Mouse (Mus musculus): ENCODE measurements at regions not wholly inside any gene's neighbourhood (a gene's known extent, or its start where the extent isn't known, plus 50 kb on each side); places are given as distances from the start of the nearest gene placed in this dataset.
A peak's percentile ranks its signal among the peaks of the same experiment; 100 is the strongest.

GRCm38 (mm10) chr4:135632443-135632842, 53.6 kb upstream of the Ifnlr1 start:
- no peak overlapping the region for H3K9ac ChIP-seq
- no peak for ATAC-seq (ENCODE audit: low read depth)
- WGBS (ENCODE audit: insufficient replicate concordance) = 86% methylated on average over 1 of the region's 1 CpGs

DNA sequence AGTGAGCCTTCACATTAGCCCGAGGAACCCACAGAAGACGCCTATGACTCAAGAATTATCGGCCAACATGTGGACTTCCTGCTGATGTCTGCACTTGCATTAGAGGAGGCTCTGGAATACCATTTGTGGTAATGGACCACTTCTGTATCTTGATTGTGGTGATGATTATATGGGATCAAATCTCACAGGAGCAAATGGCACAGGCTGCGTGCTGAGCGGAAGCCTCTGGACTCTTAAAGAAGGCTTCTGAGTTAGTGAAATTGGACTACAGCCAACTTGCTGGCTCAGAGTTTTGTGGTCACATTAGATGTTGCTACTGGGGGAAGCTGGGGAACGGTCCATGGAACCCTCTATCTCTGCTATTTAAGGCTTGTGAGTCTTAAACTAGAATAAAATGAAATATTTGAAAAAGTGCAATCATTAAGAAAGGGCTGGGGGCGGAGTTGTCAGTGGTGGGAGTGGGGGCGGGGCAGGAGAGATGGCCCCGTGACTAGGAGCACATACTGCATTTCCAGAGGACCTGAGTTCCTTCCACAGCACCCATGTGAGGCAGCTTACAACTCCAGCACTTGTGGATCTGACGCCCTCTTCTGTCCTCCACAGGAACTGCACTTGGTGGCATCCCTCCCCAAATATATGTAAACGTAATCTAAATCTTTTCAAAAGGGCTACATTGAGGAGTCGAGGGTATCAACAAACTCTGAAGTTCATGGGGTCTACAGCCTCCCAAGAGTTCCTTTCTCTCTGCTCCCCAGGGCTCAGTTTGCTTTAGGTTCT, 56.1 kb upstream of the Ifnlr1 start:
- H3K4me1 ChIP-seq (replicated peaks) = peaks cover 9% of the 10 kb centered on the region
- no peak overlapping the region for H3K4me3 ChIP-seq (replicated peaks)
- H3K27me3 ChIP-seq = 0 out of 2 replicates have a peak, but pooled peaks cover 4% of the 10 kb centered on the region
- 80% methylated on average over 12 of the region's 12 CpGs for WGBS (ENCODE audit: insufficient replicate concordance)
- H3K36me3 ChIP-seq = no peaks in the 10 kb centered on the region
- H3K4me2 ChIP-seq = no peak overlapping the region
- no peak overlapping the region for H3K9ac ChIP-seq
- ATAC-seq (ENCODE audit: low read depth) (no peak), DNase-seq (no peak)
- no peak overlapping the region for H3K27ac ChIP-seq
- H3K9me3 ChIP-seq (replicated peaks) = no peaks in the 10 kb centered on the region

More at GRCm38 (mm10) chr4:135632443-135632842, 53.6 kb upstream of the Ifnlr1 start:
- 0 out of 2 replicates have a peak, but pooled peaks cover 6% of the 10 kb centered on the region for H3K27me3 ChIP-seq
- no peak overlapping the region for H3K27ac ChIP-seq
- DNase-seq = no peak
- peaks cover 7% of the 10 kb centered on the region; the same call in 1 of the 2 replicates for H3K4me1 ChIP-seq (replicated peaks)
- no peaks in the 10 kb centered on the region for H3K9me3 ChIP-seq (replicated peaks)
- H3K36me3 ChIP-seq = no peaks in the 10 kb centered on the region
- no peak overlapping the region for H3K4me3 ChIP-seq (replicated peaks)
- H3K4me2 ChIP-seq = no peak overlapping the region

DNA sequence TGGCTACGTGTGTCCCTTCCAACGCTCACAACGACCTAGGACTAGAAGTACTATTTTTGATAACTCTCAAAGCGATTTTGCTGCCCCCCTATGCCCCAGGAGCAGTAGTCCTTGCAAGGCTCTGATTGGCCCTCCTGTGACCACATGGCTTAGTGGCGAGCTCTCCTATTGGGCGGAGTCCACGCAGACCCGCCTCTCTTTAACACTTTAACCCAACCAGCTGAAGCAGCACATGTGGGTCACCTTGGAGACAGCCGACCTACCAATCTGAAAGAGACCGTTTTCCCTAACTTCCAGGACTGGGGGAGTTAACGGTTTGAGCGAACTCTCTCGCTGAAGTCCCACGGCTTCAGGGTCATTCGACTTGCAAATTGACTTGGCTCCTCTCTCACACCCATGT, 53.0 kb upstream of the Grhl3 start:
- WGBS (ENCODE audit: insufficient replicate concordance) = 85% methylated on average over 15 of the region's 15 CpGs
- H3K9me3 ChIP-seq (replicated peaks) = no peaks in the 10 kb centered on the region
- ATAC-seq (ENCODE audit: low read depth) = no peak
- H3K36me3 ChIP-seq = no peaks in the 10 kb centered on the region
- no peak overlapping the region for H3K27ac ChIP-seq
- H3K9ac ChIP-seq = no peak overlapping the region
- no peak for DNase-seq
- H3K4me2 ChIP-seq = no peak overlapping the region
- no peak overlapping the region for H3K4me3 ChIP-seq (replicated peaks)
- H3K4me1 ChIP-seq (replicated peaks) = peaks cover 40% of the 10 kb centered on the region
- no peaks in the 10 kb centered on the region for H3K27me3 ChIP-seq

DNA sequence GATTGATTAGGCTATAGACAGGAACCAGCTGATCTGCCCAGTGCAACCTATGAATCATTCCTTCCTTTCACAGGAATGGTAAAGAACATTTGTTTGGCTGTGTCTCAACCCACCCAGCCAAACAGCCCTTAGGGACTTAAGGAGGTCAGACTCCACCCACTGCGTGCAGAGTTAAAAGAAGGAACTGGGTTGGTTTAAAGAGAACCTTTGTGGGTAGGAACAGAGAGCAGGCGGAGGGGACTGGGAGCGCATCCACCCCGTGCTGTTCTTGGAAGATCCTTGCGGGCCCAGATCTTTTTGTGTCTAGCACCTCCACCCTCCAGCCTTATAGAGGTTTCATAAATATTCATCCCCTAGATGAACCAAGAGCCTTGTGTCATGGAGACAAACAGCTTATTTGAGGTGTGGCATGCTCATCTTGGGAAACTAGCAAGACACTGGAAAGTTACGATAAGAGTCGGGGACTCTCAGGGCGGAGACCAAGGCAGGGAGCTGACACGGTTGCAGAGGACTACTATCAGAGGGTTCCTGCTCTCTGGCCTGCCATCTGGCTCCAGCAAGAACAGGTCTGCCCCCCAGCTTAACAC, 49.8 kb upstream of the Grhl3 start:
- Histone ChIP-seq H3K9ac (peak overlapping the region; percentile 65), H3K4me1 (replicated peaks) (peaks cover 42% of the 10 kb centered on the region), H3K4me3 (replicated peaks) (peak overlapping the region; percentile 26), H3K27me3 (peaks cover 12% of the 10 kb centered on the region), H3K4me2 (peak overlapping the region; percentile 63), H3K9me3 (replicated peaks) (0 out of 2 replicates have a peak, but pooled peaks cover 3% of the 10 kb centered on the region), H3K36me3 (no peaks in the 10 kb centered on the region), H3K27ac (peak overlapping the region; percentile 98)
- DNase-seq = peak; percentile 83
- WGBS (ENCODE audit: insufficient replicate concordance) = 32% methylated on average over 9 of the region's 9 CpGs
- ATAC-seq (ENCODE audit: low read depth) = peak; percentile 98

Data from liver, embryonic 13.5 days (tissue).